Mouse (Mus musculus): ENCODE data around the gene Cacna2d4.
A peak's percentile ranks its signal among the peaks of the same experiment; 100 is the strongest.
"Not testable (repeated sequence)": the region's sequence is repeated elsewhere in the genome, so short reads cannot be mapped to it uniquely, and the experiment has no call there.

Cacna2d4 gene

DNA sequence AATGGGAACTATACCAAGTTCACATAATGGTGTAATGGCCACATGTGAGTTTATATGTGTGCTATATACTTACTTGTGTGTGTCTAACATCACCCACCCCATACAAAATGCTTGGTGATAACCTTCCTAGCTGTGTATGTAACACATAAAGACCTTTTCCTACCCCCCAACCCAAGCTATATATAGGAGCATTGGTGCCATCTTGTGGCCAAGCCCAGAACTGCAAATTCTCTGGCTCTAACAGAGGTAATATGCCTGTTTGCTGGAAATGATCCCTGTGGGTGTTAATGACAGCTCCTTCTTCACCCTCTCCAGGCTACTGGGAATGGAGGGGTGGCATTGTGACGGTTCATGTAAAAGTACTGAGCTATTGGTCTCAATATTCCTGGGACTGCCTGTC is 111.9 kb downstream of the Cacna2d4 start:
- DNase-seq, result peak; percentile 71

DNA sequence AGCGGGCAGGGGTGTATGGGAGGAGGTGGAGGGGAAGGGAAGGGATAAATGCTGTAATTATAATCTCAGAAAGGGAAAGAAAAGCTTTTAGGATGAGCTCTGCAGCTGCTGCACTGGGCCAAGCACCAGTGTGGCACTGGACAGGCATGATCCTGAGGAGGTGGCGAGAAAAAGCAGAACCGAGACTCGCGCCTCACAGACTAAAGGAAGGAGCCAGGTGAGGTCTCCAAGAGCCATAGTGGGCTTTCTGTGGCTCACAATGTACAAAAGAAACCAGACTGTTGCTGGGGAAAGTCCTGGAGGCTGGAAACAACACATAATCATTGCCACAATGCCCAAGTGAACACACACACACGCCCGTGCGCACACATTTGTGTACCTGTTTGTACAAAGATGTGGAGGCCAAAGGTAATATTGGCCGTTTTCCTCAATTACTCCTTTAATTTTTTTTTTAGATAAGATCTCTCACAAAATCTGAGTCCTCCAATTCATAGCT is 114.4 kb downstream of the Cacna2d4 start:
- no peak for DNase-seq

DNA sequence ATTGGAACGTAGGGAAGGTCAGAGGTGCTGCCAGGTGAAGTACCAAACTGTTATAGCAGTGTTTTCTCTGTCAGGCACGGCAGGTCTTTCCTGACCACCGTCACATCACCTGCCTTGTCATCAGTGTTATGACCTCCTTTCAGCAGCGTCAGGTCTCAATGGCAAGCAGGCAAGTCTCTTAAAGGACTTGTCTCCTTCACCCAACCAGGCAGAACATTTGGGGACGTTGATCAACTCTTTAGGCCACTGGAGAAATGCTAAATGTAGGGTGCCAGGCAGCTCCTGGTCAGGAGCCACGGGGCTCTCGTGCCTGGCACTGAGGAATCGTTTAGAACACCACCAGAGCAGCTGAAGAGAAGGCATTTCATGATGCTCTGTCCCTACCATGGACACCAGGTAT is 115.3 kb downstream of the Cacna2d4 start:
- no peak for DNase-seq

DNA sequence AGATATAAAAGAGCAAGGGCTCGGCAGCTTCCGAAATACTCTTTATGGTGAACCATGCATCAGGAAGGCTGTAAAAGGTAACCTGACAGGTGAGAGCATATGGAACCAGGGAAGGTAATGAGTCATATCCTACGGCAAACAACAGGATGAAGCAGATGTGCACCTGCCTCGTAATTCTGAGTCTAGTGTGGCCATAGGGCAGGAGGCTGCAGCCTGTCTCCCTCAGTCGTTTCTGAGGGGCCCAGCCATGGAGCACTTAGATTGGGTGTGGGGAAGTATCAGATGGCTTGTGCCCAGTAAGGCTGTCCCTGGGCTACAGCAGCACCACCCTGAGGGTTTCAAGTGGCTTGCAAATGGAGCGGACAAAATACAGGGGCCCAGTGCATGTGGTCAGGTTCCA is 116.2 kb downstream of the Cacna2d4 start:
- no peak for DNase-seq

DNA sequence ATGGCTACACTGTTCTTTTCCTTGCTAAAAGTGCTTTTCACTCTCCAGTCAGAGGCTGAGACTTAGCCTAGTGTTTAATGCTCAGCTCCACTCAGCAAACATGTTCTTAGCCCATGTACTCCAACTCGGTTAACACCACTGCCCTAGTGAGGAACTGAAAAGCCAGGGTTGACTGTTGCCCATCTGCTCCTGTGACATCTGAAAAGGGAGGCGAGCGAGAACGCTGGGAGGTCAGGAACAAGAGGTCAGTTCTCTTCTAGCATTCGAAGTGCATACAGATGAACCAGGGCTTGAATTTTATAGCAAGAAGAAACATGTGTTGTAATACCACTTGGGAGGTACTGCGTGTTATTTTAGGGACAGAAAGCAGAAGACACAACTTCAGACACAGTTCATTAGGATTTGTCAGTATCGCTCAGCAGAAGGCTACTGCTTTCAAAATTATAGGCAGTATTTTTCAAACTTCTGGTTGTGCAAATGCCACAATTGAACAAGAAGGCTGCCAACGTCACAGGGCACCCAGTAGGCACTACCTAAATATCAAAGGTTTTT is 121.8 kb downstream of the Cacna2d4 start:
- no peak for DNase-seq

DNA sequence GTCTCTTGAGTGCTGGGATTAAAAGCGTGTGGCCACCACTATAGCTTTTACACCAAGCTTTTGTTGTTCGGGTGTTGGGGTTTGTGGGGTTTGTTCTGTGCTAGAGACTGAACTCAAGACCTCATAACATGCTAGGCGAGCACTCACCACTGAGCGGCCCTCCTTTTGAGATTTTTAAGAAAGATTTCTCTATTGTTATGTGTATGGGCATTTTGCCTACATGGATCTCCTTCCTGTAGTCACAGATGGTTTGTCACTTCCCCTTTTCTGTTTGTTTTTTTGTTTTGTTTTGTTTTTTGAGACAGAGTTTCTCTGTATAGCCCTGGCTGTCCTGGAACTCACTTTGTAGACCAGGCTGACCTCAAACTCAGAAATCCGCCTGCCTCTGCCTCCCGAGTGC is 123.9 kb downstream of the Cacna2d4 start:
- not testable (repeated sequence) for DNase-seq

DNA sequence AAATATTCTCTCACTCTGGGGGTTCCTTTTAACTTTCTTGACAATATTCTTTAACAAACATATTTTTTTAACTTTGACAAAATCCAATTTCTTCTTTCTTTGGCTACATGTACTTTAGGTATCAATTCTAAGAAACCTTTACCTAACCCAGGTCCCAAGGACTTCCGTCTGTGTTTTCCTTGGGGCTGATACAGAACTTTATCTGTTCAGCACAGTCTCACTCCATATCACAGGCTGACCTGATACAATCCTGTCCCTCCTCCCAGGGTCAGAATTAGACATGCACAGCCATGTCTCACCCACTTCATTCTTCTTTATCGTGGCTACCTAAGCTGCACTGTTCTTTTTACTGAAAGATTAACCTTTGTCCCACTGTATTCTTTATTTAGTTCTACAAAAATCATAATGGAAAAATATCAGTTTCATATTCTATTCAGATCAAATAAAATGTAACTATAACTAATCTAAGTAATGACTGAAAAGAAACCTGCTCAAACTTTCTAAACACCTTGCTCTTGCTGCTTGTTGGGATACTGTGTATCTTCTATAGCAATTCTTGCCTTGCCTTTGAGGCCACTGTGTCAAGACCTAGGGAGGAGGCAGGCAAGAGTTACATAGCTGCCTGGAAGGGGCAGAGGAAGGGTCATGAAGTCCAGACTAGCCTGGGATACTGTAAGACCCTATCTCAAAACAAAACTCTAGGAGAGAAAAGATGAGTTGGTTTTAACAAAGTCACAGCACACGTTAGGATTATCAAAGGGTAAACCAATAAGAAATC is 124.8 kb downstream of the Cacna2d4 start:
- DNase-seq, result no peak

DNA sequence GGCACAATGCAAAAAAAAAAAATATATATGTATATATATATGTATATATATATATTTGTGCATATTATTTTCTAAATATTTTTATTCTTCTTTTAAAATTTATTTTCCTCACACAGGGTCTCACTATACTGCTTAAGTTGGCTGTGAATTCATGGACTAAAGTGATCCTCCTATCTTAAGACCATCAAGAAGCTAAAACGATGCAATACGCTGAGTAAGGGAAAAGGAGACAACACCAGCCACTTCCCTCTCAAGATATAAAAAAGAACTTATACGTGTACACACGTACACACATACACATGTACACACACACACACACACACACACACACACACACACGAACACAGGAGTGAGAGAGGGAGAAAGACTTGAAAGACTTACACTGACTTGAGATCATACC is 127.3 kb downstream of the Cacna2d4 start:
- no peak for DNase-seq

DNA sequence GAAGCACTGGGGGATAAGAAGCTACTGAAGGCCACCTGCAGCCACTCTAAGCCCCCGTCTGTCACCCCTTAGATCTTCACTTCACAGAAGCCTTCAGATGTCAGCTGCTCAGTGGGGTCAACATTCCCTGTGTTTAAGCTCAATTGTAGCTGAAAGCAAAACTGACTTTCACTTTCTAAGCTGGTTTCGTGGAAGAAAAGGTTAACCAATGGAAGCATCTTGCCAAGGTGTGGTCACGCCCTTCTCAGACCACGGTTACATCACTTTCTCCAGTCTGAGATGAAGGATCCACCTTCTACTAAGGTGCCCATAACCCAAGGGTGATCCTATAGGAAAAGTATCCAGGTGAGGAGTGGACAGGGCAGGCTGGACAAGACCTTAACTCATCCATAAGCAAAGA is 130.5 kb downstream of the Cacna2d4 start:
- DNase-seq, result not testable (repeated sequence)

DNA sequence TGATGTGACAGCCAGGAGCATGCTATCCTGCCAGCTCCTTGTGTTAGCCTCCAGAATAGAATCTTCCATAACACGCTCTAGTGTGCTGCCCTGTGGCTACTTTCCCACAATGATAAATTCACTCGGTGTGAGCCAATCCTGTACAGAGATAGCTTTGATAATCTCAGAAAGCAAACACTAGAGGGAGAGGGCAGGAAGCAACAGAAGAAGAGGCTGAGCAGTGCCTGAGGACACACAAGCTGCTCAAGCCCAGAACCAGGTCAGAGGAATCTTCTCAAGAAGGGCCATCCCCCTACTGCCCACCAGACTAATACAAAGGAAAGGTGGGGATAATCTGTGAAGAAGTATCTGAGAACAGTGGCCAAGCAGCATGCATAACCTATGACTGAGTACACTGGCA is 131.1 kb downstream of the Cacna2d4 start:
- DNase-seq, result no peak

DNA sequence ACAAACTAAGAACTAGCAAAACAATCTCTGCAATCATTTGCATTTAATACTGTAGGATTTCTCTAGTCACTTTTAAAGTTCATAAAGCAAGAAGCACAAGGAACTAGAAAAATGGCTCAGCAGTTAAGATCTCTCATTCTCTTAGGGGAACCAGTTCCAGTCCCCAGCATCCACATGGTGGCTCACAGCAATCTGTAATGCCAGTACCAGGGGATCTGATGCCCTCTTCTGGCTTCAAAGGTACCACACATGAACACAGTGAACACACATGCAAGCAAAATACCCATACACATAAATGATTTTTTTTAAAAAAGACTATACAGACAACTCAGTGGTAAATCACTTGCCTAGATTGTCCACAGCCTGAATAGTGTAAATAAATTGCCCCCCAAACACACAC is 135.3 kb downstream of the Cacna2d4 start:
- no peak for DNase-seq

DNA sequence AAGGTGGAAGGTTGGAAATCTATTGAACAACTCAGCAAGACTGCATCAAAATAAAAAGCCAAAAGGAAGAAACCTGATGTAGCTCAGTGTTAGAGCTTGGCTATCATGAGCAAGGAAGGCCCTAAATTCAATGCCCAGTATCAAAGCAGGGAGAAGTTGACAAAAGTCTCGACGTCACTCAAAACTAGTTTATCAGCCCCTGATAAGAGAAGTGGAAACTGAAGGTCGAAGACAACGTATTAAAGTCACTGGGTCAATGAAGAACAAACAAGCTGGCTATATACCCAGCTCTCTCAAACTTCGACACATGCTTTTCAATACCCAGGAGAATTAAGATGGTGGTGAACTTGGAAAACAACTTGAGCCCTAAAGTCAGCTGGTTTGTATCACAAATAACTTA is 135.9 kb downstream of the Cacna2d4 start:
- no peak for DNase-seq

DNA sequence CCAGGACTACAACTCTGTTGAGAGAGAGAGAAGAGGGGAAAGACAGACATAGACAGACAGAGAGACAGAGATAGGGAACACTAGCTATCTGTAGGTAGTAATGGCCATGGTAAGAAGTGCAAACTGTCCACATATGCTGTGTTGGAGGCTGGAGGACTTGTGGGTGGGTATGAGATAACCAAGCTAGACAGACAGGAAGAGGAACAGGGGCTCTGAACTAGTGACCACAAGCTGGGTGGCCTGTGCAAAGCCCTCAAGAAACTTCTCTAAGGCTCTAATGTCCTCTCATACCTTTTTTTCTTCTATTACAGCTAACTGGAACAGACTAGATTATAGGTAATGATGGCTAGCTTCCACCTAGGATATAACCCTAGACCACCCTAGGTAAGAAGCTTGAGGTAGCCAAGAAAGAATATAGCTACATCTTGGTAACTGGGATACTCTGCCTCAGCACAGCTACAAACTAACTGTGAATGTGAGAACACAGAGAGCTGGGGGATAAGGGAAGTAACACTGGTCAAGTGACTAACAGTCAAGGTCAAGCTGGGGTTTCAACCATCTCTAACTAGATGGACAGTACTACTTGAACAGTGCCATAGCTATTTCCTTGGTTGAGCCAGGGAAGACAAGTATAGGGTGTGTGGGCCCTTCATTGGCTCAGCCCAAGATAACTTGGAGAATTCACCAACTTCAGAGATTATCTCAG is 136.8 kb downstream of the Cacna2d4 start:
- no peak for DNase-seq

DNA sequence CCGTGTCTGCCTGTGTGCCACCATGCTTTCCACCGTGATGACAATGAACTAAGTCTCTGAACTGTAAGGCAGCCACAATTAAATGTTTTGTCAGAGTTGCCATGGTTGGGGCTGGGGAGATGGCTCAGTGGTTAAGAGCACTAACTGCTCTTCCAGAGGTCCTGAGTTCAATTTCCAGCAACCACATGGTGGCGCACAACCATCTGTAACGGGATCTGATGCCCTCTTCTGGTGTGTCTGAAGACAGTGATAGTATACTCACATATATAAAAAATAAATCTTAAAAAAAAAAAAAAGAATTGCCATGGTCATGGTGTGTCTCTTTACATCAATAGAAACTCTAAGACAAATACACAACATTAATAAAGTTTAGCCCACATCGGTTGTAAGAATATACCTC is 138.7 kb downstream of the Cacna2d4 start:
- no peak for DNase-seq

DNA sequence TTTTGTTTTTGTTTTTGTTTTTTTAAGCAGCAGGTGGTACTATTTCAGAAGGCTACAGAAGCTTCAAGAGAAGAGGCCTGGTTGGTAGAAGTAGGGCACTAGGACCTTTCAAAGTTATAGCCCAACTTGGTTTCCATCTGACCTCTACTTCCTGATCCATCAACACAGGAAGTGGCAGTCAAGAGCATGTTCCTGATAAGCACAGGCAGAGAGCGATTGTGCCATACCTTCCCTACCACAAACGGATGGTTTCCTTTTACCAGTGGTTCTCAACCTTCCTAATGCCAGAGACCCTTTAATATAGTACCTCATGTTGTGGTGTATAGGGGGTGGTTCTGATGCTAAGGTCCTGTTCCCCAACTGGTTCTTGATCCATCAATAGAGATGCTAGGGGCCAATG is 141.3 kb downstream of the Cacna2d4 start:
- no peak for DNase-seq

DNA sequence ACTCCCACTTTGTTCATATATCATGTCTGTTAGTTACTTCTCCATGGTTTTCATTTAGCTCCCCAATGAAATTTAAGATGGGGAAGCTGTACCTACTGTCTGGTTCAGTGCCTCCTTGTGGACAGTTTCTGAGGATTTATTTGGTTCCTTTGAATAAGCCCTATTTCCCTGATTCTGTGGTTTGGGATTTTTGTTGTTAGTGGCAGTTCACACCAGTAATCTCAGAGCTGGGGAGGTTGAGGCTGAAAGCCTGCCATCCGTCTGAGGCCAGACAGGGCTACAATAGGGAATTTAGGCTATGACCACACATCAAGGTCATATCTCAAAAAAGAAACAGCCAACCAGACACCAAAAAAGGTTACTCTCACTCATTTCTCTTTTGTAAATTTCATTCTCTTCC is 142.3 kb downstream of the Cacna2d4 start:
- no peak for DNase-seq

DNA sequence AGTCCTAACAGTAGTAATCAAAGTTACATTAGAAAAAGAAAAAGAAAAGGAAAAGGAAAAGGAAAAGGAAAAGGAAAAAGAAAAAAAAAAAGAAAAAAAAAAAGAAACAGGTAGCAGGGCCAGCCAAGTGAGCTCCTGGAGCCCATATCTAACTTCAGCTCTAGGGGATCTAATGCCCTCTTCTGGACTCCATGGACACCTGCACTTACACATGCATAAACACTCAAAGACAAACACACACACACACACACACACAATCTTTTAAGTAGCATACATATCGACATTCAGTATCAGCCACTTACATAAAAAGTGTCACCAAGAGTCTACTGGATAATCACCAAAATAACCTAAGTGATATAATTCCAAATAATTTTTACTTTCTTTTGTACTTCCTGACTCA is 149.3 kb downstream of the Cacna2d4 start:
- no peak for DNase-seq

DNA sequence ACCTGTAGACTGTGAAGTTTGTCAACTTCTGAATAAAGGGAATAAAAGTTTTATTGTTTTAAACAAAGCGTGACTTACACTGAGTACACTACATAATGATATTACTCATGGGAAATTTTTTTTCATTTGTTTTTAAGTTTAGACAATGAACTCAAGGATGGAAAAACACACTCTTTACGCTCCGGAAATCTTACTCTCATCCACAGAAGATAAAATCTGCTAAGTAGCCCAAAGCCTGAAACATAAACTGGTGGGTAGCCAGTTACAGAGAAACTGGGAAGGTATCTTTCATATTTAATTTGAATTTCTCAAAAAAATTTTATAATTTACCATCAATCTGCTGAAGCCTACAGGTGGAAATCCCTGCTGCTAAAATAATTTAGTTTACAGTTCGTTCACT is 150.1 kb downstream of the Cacna2d4 start:
- no peak for DNase-seq

DNA sequence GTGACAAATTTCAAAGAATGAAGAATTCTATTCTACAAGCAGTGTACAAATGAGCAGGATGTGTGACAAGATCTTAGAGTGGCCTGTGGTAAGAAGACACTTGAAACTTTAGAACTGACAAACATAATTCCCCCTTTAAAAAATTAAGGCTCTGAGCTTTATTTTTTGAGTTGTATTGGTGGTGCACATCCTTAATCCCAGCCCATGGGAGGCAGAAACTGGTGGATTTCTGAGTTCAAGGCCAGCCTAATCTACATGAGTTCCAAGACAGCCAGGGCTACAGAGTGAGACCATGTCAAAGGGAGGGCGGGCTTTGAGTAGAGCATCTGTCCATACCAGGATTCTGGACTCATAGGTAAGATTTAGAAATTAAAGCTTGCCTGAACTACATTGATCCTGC is 150.5 kb downstream of the Cacna2d4 start:
- no peak for DNase-seq

DNA sequence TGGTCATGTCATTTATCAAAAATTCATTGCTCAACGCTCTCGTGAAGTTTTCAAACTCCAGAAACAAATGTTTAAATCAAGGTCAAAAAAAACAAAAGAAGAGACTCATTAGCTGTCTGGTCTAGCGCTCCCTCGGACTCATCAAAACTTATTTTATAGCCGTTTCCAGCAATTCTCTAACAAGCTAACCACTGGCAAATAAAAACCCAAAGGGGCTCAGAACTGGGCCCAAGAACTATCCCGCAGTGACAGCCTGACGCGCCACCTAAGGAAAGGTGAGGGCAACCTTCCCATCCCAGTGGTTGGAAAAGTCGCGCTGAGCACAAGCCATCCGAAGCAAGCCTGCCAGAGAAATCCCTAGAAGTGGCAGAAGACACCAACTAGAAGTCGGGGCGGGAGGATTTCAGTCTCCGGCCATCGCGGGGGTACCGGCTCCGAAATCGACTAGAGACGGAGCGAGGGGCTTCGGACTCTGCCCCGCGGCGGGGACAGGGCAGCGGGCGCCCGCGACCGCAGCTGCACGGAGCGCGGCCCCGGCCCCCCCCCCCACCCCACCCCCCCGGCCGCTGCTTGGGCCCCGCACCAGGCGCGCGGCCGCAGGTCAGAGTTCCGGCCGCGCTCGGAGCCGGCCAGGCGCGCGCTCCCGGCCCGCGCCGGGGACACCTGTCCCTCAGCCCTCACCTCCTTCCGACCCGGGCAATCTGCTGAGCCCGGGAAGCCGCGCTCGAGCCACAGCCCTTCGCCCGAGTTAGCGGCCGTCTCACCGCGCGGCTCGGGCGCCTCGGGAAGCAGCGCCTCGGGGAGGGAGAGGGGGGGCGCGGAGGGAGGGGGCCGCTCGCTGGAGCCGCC is 151.7 kb downstream of the Cacna2d4 start:
- DNase-seq, result peak; percentile 63

DNA sequence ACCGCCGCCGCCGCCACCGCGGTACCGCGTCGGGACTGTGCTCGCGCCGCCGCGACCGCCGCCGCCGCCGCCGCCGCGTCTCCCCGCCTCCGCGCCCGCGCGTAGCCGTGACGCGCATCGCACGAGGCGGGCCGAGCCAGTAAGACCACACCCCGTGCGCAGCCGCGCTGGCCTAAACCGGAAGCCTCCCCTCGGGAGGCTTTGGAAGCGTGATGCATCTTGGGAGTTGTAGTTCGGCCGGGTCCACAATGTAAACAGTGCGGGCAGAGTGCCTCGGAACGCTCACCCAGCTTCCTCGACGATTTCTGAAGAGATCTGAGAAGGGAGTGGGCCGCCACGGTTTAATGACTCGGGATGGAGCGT is 152.3 kb downstream of the Cacna2d4 start:
- DNase-seq, result peak; percentile 97

DNA sequence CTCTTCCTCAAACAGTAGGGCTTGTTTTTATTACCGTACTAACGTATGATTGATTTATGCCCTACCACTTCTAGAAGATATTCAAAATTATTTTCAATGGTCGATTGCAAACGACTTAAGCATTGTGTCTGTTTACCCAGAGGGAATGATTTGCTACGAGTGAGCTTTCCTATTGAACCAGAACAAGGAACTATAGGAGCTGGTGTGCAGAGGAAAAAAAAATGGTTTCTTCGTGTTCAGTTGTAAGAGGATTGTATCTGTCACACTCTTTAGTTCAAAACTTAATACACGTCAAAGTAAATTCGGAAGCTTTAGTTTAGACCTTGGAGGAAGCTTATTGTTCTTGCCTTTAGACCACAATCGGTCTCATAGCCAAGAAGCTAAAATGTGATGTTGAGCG is 152.8 kb downstream of the Cacna2d4 start:
- DNase-seq, result no peak

DNA sequence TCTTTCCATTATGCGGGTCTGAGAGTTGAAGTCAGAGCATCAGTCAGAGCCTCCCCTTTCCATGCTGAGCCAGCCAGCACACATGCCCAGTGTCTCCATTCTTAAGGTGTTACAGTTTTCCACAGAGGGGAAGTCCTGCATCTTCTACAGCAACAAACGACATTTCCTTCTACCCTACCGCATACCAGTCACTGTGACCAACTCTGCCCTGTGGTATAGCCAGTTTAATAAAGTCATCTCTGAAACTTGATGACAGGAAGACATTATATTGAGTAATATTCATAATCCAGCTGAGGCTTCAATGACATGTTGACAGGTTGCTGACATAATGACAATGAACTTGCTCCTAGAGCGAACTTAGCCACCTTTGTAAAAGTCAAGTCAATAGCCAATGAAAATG is 154.4 kb downstream of the Cacna2d4 start:
- DNase-seq, result no peak

Measured in cerebellum, adult 11-12 months (tissue).